Mouse (Mus musculus) kidney, postnatal 14 days (tissue): ENCODE measurements around the gene Gm17606.

ENCODE experiments used
- DNase-seq: peaks from one replicate; pipeline ENCODE4 v3.0.0; 2022; ENCODE audit warnings: mixed read lengths

The Gm17606 gene

DNA sequence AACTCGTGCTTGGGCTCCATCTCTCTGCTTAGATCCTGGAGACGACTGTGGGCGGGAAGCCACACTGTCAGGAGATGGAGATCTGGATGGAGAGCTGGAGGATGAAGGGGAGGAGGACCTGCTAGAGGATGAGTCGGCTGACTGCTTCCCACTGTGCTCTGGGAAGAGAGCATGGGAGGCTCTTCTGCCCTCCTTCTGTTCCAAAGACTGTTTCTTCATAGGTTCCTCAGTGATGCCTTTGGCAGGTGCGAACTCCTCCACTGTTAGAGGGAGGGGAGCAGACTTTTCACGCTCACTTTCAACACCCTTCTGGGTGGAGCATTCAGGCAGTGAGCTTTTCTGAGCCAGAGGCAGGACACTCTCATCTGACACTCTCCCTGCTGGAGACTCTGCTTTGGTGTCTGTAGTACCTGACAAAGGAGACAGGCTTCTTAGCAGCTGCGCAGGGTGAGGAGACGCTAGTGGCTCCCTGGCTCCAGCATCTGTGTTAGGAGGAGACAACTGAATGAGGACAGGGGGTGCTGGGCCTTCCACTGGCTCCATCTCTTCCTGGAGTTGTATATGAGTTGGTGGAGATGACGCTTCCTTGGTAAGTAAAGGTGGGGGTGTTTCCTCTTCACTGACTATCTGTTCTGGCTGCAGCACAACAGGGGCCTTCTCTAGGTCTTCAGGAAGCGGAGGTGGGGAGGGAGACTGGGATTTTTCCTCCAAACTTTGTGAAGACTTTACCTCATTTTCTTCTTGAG is 23.9 kb downstream of the Gm17606 start:
- no peak for DNase-seq

DNA sequence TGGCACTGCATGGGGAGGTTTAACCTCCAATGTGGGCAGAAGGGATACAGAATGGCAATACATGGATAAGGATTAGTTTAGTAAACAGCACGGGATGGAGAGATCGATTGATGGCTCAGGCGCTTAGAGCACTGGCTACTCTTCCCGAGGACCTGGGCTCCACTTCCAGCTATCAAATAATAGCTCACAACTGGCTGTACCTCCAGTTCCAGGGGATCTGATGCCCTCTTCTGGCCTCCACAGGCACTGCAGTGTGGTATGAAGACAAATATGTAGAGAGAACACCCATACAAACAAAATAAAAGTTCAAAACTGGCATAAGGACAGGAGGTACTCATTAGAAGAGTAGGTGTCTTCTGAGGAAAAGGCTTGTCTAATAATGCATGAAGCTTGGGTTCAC is 28.6 kb downstream of the Gm17606 start:
- DNase-seq: peak; percentile 59

DNA sequence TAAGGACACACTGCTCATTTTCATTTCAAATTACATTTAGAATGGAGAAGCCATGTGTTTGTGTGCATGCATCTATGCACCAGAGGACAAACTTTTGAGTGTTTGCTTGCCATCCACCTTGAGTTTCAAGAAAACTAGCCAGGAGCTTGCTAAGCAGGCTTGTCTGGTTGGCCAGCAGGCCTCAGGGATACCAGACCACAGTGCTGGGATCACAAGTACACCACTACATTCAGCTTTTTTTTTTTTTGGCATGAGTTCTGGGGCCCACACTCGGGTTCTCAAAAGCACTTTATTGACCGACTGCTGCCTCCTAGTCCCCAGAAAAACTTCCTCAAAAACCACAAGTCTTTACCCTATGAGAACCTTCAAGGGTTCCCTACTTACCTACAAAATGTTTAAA is 33.6 kb downstream of the Gm17606 start:
- DNase-seq: no peak

DNA sequence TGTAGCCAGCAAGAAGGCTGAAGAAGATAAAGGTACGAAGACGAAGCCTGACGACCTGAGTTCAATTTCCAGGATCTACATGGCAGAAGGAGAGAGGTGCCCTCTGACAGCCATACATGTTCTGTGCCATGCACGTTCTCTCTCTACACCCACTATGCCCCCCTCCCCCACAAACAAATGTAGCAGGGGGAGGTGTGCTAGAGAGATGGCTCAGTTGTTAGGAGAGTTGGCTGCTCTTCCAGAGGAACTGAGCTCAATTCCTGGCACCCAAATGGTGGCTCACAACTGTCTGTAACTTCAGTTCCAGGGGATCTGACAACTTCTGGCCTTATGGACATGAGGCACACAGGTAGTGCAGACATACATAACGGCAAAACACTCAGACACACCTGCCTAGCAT is 35.5 kb downstream of the Gm17606 start:
- DNase-seq: no peak

DNA sequence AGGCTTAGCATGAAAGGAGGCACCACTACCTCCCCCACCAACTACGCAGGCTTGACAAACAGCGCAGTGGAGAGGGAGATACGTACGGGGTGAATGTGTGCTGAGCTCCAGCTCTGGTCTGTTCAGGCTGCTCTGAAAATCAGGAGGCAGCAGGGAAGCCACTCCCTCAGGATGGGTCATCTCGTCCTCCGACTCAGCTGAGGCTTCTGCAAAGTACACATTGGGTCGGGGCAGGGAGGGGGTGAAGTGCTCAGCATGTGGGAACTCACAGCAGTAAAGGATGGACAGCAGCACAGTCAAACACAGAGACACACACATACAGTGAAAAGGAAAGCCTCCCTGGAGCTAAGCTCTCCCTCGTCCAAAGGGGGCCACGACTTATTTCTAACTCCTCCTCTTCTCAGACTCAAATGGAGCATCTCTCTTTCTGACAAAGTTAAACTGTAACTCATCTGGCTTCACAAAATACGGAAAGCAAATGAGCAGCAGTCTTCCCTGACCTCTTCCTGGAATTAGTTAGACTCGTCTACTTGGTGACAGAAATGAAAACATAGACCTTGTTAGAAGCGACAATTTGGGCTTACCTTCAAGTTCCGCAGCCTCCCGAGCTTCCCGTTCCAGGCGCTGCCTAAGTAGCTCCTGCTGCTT is 38.0 kb downstream of the Gm17606 start:
- DNase-seq: no peak

DNA sequence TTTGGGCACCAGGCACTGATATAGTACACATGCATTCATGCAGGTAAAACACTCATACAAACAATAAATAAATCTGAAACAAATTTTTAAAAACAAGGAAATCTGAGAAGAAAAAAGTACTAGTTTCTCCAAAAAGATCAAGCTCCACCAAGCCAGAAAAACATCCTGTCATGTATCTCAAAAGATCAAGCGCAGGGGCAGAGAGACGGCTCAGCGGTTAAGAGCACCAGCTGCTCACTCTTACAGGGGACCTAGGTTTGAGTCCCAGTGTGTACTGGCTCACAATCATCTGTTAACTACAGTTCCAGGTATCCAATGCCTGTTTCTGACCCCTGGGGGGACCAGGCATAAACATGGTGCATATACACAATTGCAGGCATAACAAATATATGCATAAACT is 41.6 kb downstream of the Gm17606 start:
- no peak for DNase-seq

DNA sequence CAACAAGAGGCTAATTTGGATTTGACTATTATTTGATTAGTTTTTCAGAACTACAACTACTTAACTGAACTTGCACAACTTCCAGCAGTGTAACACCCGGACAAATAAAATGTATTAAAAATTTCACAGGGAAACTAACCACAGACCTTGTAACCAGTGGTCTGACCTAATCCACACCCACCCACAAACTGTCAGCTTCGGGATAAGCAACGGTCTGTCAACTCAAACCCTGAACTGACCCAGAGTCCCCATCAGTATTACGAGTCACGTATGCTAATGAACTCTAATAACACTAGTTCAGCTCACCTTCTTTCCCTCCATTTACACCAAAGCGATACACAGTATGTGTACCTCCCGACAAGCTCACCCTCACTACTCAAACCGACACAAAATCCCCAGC is 44.7 kb downstream of the Gm17606 start:
- no peak for DNase-seq

DNA sequence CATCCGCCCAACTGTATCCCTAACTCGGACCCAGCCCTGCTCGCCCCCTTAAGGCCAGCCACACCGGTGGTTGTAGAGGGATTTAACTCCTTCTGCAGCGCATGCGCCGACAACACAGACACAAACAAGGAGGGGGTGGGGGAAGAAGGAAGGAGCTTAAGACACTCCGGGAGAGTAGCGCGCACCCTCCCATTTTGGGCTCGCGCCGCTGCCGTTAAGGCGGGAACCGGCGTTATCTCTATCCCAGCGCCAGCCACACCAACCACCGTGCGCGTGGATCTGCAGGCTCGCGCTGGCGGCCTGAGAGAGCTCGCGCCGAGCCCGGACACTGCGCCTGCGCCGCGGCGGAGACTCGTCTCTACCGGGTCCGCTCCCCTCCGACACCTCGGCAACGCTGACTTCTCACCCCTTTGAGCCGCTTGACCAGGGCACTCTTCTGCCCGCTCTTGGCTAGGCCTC is 45.3 kb downstream of the Gm17606 start, which contains the start of gene 1700123O20Rik:
Gene 1700123O20Rik (plus strand): TSS at position 154 of the 459 bp plus-strand sequence.
- DNase-seq: peak; percentile 90

DNA sequence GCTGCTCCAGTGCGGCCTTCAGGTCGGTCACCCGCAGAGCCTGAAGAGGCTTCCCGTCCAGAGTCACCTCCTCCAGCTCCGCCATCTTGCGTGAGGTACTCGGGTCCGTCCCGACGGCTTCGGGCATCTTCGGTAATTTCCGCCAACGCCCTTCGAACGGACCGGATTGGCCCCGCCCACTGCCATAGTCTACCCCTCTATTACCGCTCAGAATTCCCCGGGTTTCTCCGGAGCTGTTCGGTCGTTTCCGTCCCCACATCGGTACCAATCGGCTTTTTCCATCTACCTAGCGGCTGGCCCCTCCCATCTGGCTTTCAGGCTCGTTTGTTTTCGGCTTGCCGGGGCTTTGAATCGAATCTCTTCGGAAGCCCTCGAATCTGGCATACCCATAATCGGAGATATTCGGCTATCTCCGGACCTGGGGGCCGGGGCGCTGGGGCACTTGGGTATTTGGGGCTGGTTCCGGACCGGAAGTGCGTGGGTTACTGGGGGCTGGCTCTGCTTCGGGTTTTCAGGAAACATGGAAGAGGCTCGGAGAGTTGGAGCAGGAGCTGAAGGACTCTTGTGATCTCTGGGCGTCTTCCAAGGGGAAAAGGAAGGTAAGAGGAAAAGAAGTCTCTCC is 45.9 kb downstream of the Gm17606 start, which contains the start of gene Acin1:
Gene Acin1 (minus strand): TSS at position 410 of the 622 bp plus-strand sequence.
- DNase-seq: peak; percentile 100

DNA sequence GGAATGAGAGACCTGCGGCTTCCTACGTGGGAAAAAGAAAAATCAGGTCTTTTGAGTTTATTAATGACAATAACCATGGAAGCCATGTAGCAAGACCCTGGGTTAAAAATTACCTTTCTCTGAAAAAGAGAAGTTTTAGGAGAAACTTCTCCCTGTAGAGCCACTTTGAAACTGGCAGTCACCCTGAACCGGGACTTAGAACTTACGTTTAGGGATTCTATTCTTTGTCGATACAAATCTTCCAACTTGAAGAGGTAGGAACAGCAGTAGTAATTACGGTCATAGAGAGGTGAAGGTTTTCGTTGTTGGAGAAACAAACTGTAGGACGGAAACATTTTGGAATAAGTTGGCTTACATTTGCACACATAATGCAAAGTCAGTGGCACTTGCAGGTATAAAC is 46.5 kb downstream of the Gm17606 start:
- DNase-seq: no peak

DNA sequence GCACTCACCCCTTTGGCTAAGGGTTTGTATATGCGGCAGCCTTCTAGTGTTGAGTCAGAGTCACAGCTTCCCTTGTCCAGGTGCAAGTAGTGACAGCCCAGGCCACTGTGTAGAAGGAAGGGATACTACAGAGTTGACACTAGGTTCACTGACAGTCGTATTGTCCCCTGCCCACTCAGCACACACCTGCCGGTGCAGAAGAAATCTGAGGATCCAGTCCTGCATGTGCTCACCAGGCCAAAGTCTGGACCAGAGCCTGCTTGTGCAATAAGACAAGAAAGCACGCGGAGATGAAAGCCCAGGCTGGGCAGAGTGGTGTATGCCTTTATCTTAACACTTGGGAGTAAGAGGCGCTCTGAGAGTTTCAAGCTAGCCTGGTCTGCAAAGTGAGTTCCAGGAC is 54.3 kb downstream of the Gm17606 start:
- no peak for DNase-seq

DNA sequence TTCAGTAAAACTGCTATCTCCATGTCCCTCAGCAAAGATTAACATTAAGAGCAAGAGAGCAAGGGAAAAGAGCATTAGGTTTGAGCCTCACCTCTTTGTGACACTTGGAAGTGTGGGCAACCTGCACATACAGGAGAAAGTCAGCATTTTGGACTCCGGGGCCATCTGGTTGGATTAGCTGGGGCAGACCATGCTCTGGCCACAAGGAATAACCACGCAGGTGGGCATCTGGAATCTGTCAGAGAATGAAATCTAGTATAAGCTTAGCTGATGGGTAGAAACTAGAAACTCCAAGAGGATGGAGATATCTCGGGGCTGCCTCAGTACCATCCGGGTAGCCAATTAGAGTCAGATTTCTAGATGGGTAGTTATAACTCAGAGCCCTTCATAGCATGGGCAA is 56.0 kb downstream of the Gm17606 start:
- DNase-seq: no peak
